Comparison of ENCODE assay signal across 10 mouse cellular contexts in genomic region chr15:36373481-36373880, GRCm38 (mm10).
DNase-seq lines count a peak whose midpoint lies in the region; ATAC-seq and TF ChIP-seq lines count a peak whose summit lies in the region.
"Had no signal": no experiment of that assay in that cellular context is flagged by ENCODE, and none has a peak within 500 bp of the region (broad histone marks: within the 10 kb centered on the region; RNA-seq: fewer than 3 reads in every experiment).

No protein-coding gene starts in this region.

- no peak overlapping the region; the same call in 1 of the 2 replicates for H3K27ac ChIP-seq in intestine, embryonic 14.5 days (ENCODE audit: low read depth)
- no peak overlapping the region; the same call in 1 of the 2 replicates for H3K27ac ChIP-seq in intestine, postnatal 0 days (ENCODE audit: low read depth, low read length)
- H3K27ac ChIP-seq in forebrain, embryonic 14.5 days (ENCODE audit: low read depth, low read length), result no peak overlapping the region
- H3K27ac ChIP-seq: neural tube, embryonic 12.5 days had no signal

- DNase-seq in intestine, embryonic 14.5 days (ENCODE audit: low spot score), result peak; percentile 49
- DNase-seq in adrenal gland, postnatal 36 days, result peak; percentile 72 to 78
- peak; percentile 27 for DNase-seq in kidney, adult 9 months
- DNase-seq in lung, postnatal 14 days, result peak; percentile 54
- no peak for DNase-seq in B cell, adult 2 months
- DNase-seq in frontal cortex, postnatal 10 days (ENCODE audit: low spot score in 2 of 2), result no peak
- DNase-seq in forebrain, embryonic 14.5 days (ENCODE audit: low spot score), result no peak

- whole genome bisulfite sequencing in intestine, embryonic 14.5 days, result 68% methylated on average over 3 of the region's 3 CpGs
- 44% methylated on average over 3 of the region's 3 CpGs for WGBS in intestine, postnatal 0 days
- WGBS in forebrain, embryonic 14.5 days, result 44% methylated on average over 3 of the region's 3 CpGs

- no peak overlapping the region for H3K4me3 ChIP-seq in intestine, embryonic 14.5 days (ENCODE audit: low read depth, low read length)
- no peak overlapping the region for H3K4me3 ChIP-seq in intestine, postnatal 0 days (ENCODE audit: low read depth, low read length)
- H3K4me3 ChIP-seq in forebrain, embryonic 14.5 days (ENCODE audit: low read depth, low read length), result no peak overlapping the region

- no peaks in the 10 kb centered on the region for H3K27me3 ChIP-seq in intestine, embryonic 14.5 days (replicated peaks; ENCODE audit: control insufficient read depth, insufficient read depth, low read length)
- H3K27me3 ChIP-seq in intestine, postnatal 0 days (replicated peaks; ENCODE audit: control insufficient read depth, insufficient read depth, low read length), result no peaks in the 10 kb centered on the region
- no peaks in the 10 kb centered on the region; the same call in 1 of the 2 replicates for H3K27me3 ChIP-seq in forebrain, embryonic 14.5 days (replicated peaks; ENCODE audit: control insufficient read depth, insufficient read depth, low read length)
- H3K27me3 ChIP-seq: Patski had no signal

- H3K9me3 ChIP-seq in intestine, embryonic 14.5 days (ENCODE audit: control insufficient read depth, low read length), result no peaks in the 10 kb centered on the region
- H3K9me3 ChIP-seq in intestine, postnatal 0 days (ENCODE audit: control insufficient read depth), result no peaks in the 10 kb centered on the region
- H3K9me3 ChIP-seq in forebrain, embryonic 14.5 days (replicated peaks; ENCODE audit: control insufficient read depth, low read length), result no peaks in the 10 kb centered on the region
- H3K9me3 ChIP-seq: neural tube, embryonic 12.5 days had no signal

- H3K4me2 ChIP-seq in intestine, embryonic 14.5 days (ENCODE audit: low read length), result no peak overlapping the region
- H3K4me2 ChIP-seq in intestine, postnatal 0 days (replicated peaks; ENCODE audit: low read depth), result no peak overlapping the region
- H3K4me2 ChIP-seq in forebrain, embryonic 14.5 days (ENCODE audit: low read length), result no peak overlapping the region

- no peak overlapping the region for H3K9ac ChIP-seq in intestine, embryonic 14.5 days (ENCODE audit: low read length)
- no peak overlapping the region for H3K9ac ChIP-seq in intestine, postnatal 0 days (ENCODE audit: low read depth, low read length)
- no peak overlapping the region for H3K9ac ChIP-seq in forebrain, embryonic 14.5 days (ENCODE audit: low read length)
- H3K9ac ChIP-seq: neural tube, embryonic 12.5 days had no signal

- TF ChIP-seq CTCF in intestine, postnatal 0 days (IDR thresholded peaks at IDR 0.05; ENCODE audit: low read depth), result no peak

- peaks cover 21% of the 10 kb centered on the region for H3K4me1 ChIP-seq in intestine, embryonic 14.5 days (replicated peaks; ENCODE audit: control insufficient read depth, insufficient read depth, low read length)
- peaks cover 7% of the 10 kb centered on the region; the same call in 1 of the 2 replicates for H3K4me1 ChIP-seq in intestine, postnatal 0 days (replicated peaks; ENCODE audit: control insufficient read depth, insufficient read depth, low read length)
- H3K4me1 ChIP-seq in forebrain, embryonic 14.5 days (ENCODE audit: control insufficient read depth, insufficient read depth, low read length), result peaks cover 6% of the 10 kb centered on the region

- ATAC-seq in intestine, embryonic 14.5 days (replicated peaks; ENCODE audit: low FRiP score, low TSS enrichment, low read depth), result no peak
- no peak for ATAC-seq in intestine, postnatal 0 days
- no peak for ATAC-seq in forebrain, embryonic 14.5 days
- ATAC-seq: Patski had no signal

- H3K36me3 ChIP-seq in intestine, embryonic 14.5 days (ENCODE audit: control insufficient read depth, insufficient read depth, low read length), result no peaks in the 10 kb centered on the region
- H3K36me3 ChIP-seq in intestine, postnatal 0 days (ENCODE audit: control insufficient read depth, insufficient read depth), result no peaks in the 10 kb centered on the region
- H3K36me3 ChIP-seq in forebrain, embryonic 14.5 days (ENCODE audit: control insufficient read depth, insufficient read depth, low read length), result no peaks in the 10 kb centered on the region
- H3K36me3 ChIP-seq: neural tube, embryonic 12.5 days had no signal

Comparison
In these comparisons a context has a peak if more than half of its experiments do, and no peak if none do; other contexts are left out.
1. DNase-seq: peak in intestine, embryonic 14.5 days (single experiment), adrenal gland, postnatal 36 days (2 of 2), kidney, adult 9 months (single experiment) and lung, postnatal 14 days (single experiment); none in B cell, adult 2 months (0 of 2), frontal cortex, postnatal 10 days (0 of 2) and forebrain, embryonic 14.5 days (single experiment).